Mouse (Mus musculus): ENCODE measurements around the gene Mxra7. TPM values are rescaled to one million over a fixed set of nuclear protein-coding genes. Genes with fewer than 3 reads are reported as not detected.

The Mxra7 gene
- polyA plus RNA-seq (2014; fragmentation: Nextera tagmentation; extraction: Ambion mirVana): 27.4 and 31.6 TPM in 2 replicates

- peak within 1 kb of the TSS; percentile 67 for H3K4me3 ChIP-seq (ENCODE audit: low read depth, low read length)
- ATAC-seq (ENCODE audit: low FRiP score) (peak; percentile 73), DNase-seq (ENCODE audit: low spot score, missing footprints) (peak; percentile 97)
- no peaks in the 10 kb centered on the region for H3K27me3 ChIP-seq (ENCODE audit: control insufficient read depth, insufficient read depth, low read length)
- no peaks in the 10 kb centered on the region for H3K9me3 ChIP-seq (ENCODE audit: control insufficient read depth, low read length)
- peaks cover 3% of the 10 kb centered on the region; the same call in 1 of the 2 replicates for H3K36me3 ChIP-seq (ENCODE audit: control insufficient read depth, insufficient read depth, low read length)
- H3K9ac ChIP-seq (ENCODE audit: low read length): peak within 1 kb of the TSS; percentile 86
- H3K27ac ChIP-seq (ENCODE audit: low read depth, low read length): peak within 1 kb of the TSS; percentile 30; the same call in 1 of the 2 replicates
- WGBS: under 1% methylated on average over 61 of the region's 71 CpGs
- peaks cover 31% of the 10 kb centered on the region for H3K4me1 ChIP-seq (ENCODE audit: control insufficient read depth, insufficient read depth, low read length)
- H3K4me2 ChIP-seq: peak within 1 kb of the TSS; percentile 91
These were observed at the start of gene Mxra7 for GRCm38 (mm10) chr11:116827534-116828165. Mxra7 (minus strand) TSS chr11:116828046.

- 92% methylated on average over 20 of the region's 20 CpGs for WGBS
- no peak overlapping the region for H3K9ac ChIP-seq (ENCODE audit: low read length)
These were observed 46.1 kb upstream of the Mxra7 start for GRCm38 (mm10) chr11:116873987-116874386.

GRCm38 (mm10) chr11:116871538-116871937, 43.7 kb upstream of the Mxra7 start:
- Histone ChIP-seq H3K4me1 (ENCODE audit: control insufficient read depth, insufficient read depth, low read length) (no peaks in the 10 kb centered on the region), H3K27ac (ENCODE audit: low read depth, low read length) (no peak overlapping the region), H3K9me3 (ENCODE audit: control insufficient read depth, low read length) (no peaks in the 10 kb centered on the region), H3K27me3 (ENCODE audit: control insufficient read depth, insufficient read depth, low read length) (no peaks in the 10 kb centered on the region), H3K4me3 (ENCODE audit: low read depth, low read length) (no peak overlapping the region), H3K9ac (ENCODE audit: low read length) (no peak overlapping the region), H3K36me3 (ENCODE audit: control insufficient read depth, insufficient read depth, low read length) (peaks cover 3% of the 10 kb centered on the region; the same call in 1 of the 2 replicates), H3K4me2 (no peak overlapping the region)
- no peak for DNase-seq (ENCODE audit: low spot score, missing footprints)
- 92% methylated on average over 9 of the region's 9 CpGs for WGBS
- ATAC-seq (ENCODE audit: low FRiP score): no peak

More at GRCm38 (mm10) chr11:116873987-116874386, 46.1 kb upstream of the Mxra7 start:
- Histone ChIP-seq H3K27ac (ENCODE audit: low read depth, low read length) (no peak overlapping the region), H3K36me3 (ENCODE audit: control insufficient read depth, insufficient read depth, low read length) (peaks cover 3% of the 10 kb centered on the region; the same call in 1 of the 2 replicates), H3K4me1 (ENCODE audit: control insufficient read depth, insufficient read depth, low read length) (no peaks in the 10 kb centered on the region), H3K27me3 (ENCODE audit: control insufficient read depth, insufficient read depth, low read length) (no peaks in the 10 kb centered on the region), H3K9me3 (ENCODE audit: control insufficient read depth, low read length) (no peaks in the 10 kb centered on the region), H3K4me3 (ENCODE audit: low read depth, low read length) (no peak overlapping the region), H3K4me2 (no peak overlapping the region)
- DNase-seq (ENCODE audit: low spot score, missing footprints) (no peak), ATAC-seq (ENCODE audit: low FRiP score) (no peak)

GRCm38 (mm10) chr11:116869641-116870040, 41.8 kb upstream of the Mxra7 start:
- Histone ChIP-seq H3K27ac (ENCODE audit: low read depth, low read length) (no peak overlapping the region), H3K4me3 (ENCODE audit: low read depth, low read length) (no peak overlapping the region), H3K9ac (ENCODE audit: low read length) (no peak overlapping the region), H3K9me3 (ENCODE audit: control insufficient read depth, low read length) (no peaks in the 10 kb centered on the region), H3K4me2 (no peak overlapping the region), H3K27me3 (ENCODE audit: control insufficient read depth, insufficient read depth, low read length) (no peaks in the 10 kb centered on the region), H3K36me3 (ENCODE audit: control insufficient read depth, insufficient read depth, low read length) (peaks cover 8% of the 10 kb centered on the region), H3K4me1 (ENCODE audit: control insufficient read depth, insufficient read depth, low read length) (no peaks in the 10 kb centered on the region)
- 84% methylated on average over 4 of the region's 4 CpGs for WGBS
- no peak for DNase-seq (ENCODE audit: low spot score, missing footprints)
- ATAC-seq (ENCODE audit: low FRiP score): no peak

GRCm38 (mm10) chr11:116869223-116869622, 41.4 kb upstream of the Mxra7 start:
- Histone ChIP-seq H3K27me3 (ENCODE audit: control insufficient read depth, insufficient read depth, low read length) (no peaks in the 10 kb centered on the region), H3K4me2 (no peak overlapping the region), H3K27ac (ENCODE audit: low read depth, low read length) (no peak overlapping the region), H3K9ac (ENCODE audit: low read length) (no peak overlapping the region), H3K4me3 (ENCODE audit: low read depth, low read length) (no peak overlapping the region), H3K9me3 (ENCODE audit: control insufficient read depth, low read length) (no peaks in the 10 kb centered on the region), H3K36me3 (ENCODE audit: control insufficient read depth, insufficient read depth, low read length) (peaks cover 8% of the 10 kb centered on the region), H3K4me1 (ENCODE audit: control insufficient read depth, insufficient read depth, low read length) (no peaks in the 10 kb centered on the region)
- WGBS: 91% methylated on average over 8 of the region's 8 CpGs
- DNase-seq (ENCODE audit: low spot score, missing footprints) (no peak), ATAC-seq (ENCODE audit: low FRiP score) (no peak)

- Histone ChIP-seq H3K27ac (ENCODE audit: low read depth, low read length) (no peak overlapping the region), H3K4me1 (ENCODE audit: control insufficient read depth, insufficient read depth, low read length) (no peaks in the 10 kb centered on the region), H3K9ac (ENCODE audit: low read length) (no peak overlapping the region), H3K4me3 (ENCODE audit: low read depth, low read length) (no peak overlapping the region), H3K9me3 (ENCODE audit: control insufficient read depth, low read length) (no peaks in the 10 kb centered on the region), H3K4me2 (no peak overlapping the region), H3K36me3 (ENCODE audit: control insufficient read depth, insufficient read depth, low read length) (peaks cover 8% of the 10 kb centered on the region), H3K27me3 (ENCODE audit: control insufficient read depth, insufficient read depth, low read length) (no peaks in the 10 kb centered on the region)
- ATAC-seq (ENCODE audit: low FRiP score) (no peak), DNase-seq (ENCODE audit: low spot score, missing footprints) (no peak)
- 81% methylated on average over 3 of the region's 3 CpGs for WGBS
These were observed 40.3 kb upstream of the Mxra7 start for GRCm38 (mm10) chr11:116868129-116868528.

- H3K4me2 ChIP-seq: no peak overlapping the region
These were observed 38.2 kb upstream of the Mxra7 start for GRCm38 (mm10) chr11:116865945-116866585.

GRCm38 (mm10) chr11:116864444-116864843, 36.6 kb upstream of the Mxra7 start:
- Histone ChIP-seq H3K4me1 (ENCODE audit: control insufficient read depth, insufficient read depth, low read length) (no peaks in the 10 kb centered on the region), H3K36me3 (ENCODE audit: control insufficient read depth, insufficient read depth, low read length) (peaks cover 5% of the 10 kb centered on the region), H3K9ac (ENCODE audit: low read length) (no peak overlapping the region), H3K4me2 (no peak overlapping the region), H3K27ac (ENCODE audit: low read depth, low read length) (no peak overlapping the region), H3K27me3 (ENCODE audit: control insufficient read depth, insufficient read depth, low read length) (no peaks in the 10 kb centered on the region), H3K9me3 (ENCODE audit: control insufficient read depth, low read length) (no peaks in the 10 kb centered on the region), H3K4me3 (ENCODE audit: low read depth, low read length) (no peak overlapping the region)
- DNase-seq (ENCODE audit: low spot score, missing footprints) (no peak), ATAC-seq (ENCODE audit: low FRiP score) (no peak)
- WGBS: 87% methylated on average over 10 of the region's 10 CpGs

More at GRCm38 (mm10) chr11:116865945-116866585, 38.2 kb upstream of the Mxra7 start:
- Histone ChIP-seq H3K9ac (ENCODE audit: low read length) (no peak overlapping the region), H3K4me3 (ENCODE audit: low read depth, low read length) (no peak overlapping the region), H3K36me3 (ENCODE audit: control insufficient read depth, insufficient read depth, low read length) (peaks cover 5% of the 10 kb centered on the region), H3K9me3 (ENCODE audit: control insufficient read depth, low read length) (no peaks in the 10 kb centered on the region), H3K27me3 (ENCODE audit: control insufficient read depth, insufficient read depth, low read length) (no peaks in the 10 kb centered on the region), H3K4me1 (ENCODE audit: control insufficient read depth, insufficient read depth, low read length) (no peaks in the 10 kb centered on the region), H3K27ac (ENCODE audit: low read depth, low read length) (no peak overlapping the region)
- DNase-seq (ENCODE audit: low spot score, missing footprints): no peak
- no peak for ATAC-seq (ENCODE audit: low FRiP score)
- WGBS: 83% methylated on average over 12 of the region's 12 CpGs

GRCm38 (mm10) chr11:116857183-116857850, 29.5 kb upstream of the Mxra7 start:
- Histone ChIP-seq H3K9ac (ENCODE audit: low read length) (no peak overlapping the region), H3K27ac (ENCODE audit: low read depth, low read length) (no peak overlapping the region), H3K9me3 (ENCODE audit: control insufficient read depth, low read length) (no peaks in the 10 kb centered on the region), H3K4me1 (ENCODE audit: control insufficient read depth, insufficient read depth, low read length) (peaks cover 7% of the 10 kb centered on the region; the same call in 1 of the 2 replicates), H3K4me3 (ENCODE audit: low read depth, low read length) (no peak overlapping the region), H3K4me2 (no peak overlapping the region), H3K36me3 (ENCODE audit: control insufficient read depth, insufficient read depth, low read length) (no peaks in the 10 kb centered on the region), H3K27me3 (ENCODE audit: control insufficient read depth, insufficient read depth, low read length) (no peaks in the 10 kb centered on the region)
- WGBS: 85% methylated on average over 12 of the region's 12 CpGs
- ATAC-seq (ENCODE audit: low FRiP score): no peak
- DNase-seq (ENCODE audit: low spot score, missing footprints): no peak

Data from midbrain, embryonic 11.5 days (tissue).